Mouse (Mus musculus): ENCODE data around the gene Eno3.

- TF ChIP-seq CTCF (IDR thresholded peaks at IDR 0.05), result no peak
- TF ChIP-seq EP300 (IDR thresholded peaks at IDR 0.05; ENCODE audit: insufficient read depth, low read depth, low read length), result no peak
Observed at GRCm38 (mm10) chr11:70645461-70646258, 11.3 kb upstream of the Eno3 start.
